Mouse (Mus musculus) CH12.LX (cell line): ENCODE measurements at regions not wholly inside any gene's neighbourhood (a gene's known extent, or its start where the extent isn't known, plus 50 kb on each side); places are given as distances from the start of the nearest gene placed in this dataset.

ENCODE experiments used
- DNase-seq: peaks from one replicate; pipeline ENCODE4 v3.0.0-alpha.2; 2013; ENCODE audit errors: extremely low read depth
- H3K27ac ChIP-seq: 2 replicates; pipeline ENCODE4 v1.5.1; 2012; ENCODE audit warnings: low read depth, mild to moderate bottlenecking, control low read depth, moderate library complexity; ENCODE audit not compliant: insufficient read depth
- H3K27me3 ChIP-seq: replicated peaks from 2 replicates; pipeline ENCODE3; 2012; ENCODE audit warnings: inconsistent platforms
- H3K36me3 ChIP-seq, 2 experiments: replicated peaks in 1 of 2; 2 replicates each; pipeline versions ENCODE3 to v1.6.1; 2012; ENCODE audit warnings: inconsistent platforms in 1 of 2, low read length in 1 of 2, mild to moderate bottlenecking in 1 of 2, mixed read lengths in 1 of 2, moderate library complexity in 1 of 2; ENCODE audit not compliant: control insufficient read depth in 1 of 2, insufficient read depth in 1 of 2
- H3K4me1 ChIP-seq, 2 experiments: 2 replicates each; pipeline ENCODE4 v1.6.1; 2012; ENCODE audit warnings: inconsistent platforms in 1 of 2, moderate library complexity in 1 of 2; ENCODE audit not compliant: insufficient read depth in 2 of 2, control insufficient read depth in 1 of 2
- H3K4me2 ChIP-seq: 2 replicates; pipeline ENCODE4 v1.6.1; 2012; ENCODE audit warnings: low read depth, mild to moderate bottlenecking, control low read depth; ENCODE audit not compliant: poor library complexity, insufficient read depth, severe bottlenecking
- H3K4me3 ChIP-seq, 3 experiments: fragments of 150-350 bp in 1 of 3; sonication (generic) in 1 of 3; replicated peaks in 1 of 3; 2 replicates each; pipeline versions ENCODE3 to v1.5.1; 2011 to 2012; ENCODE audit warnings: low read depth in 2 of 3, low read length in 2 of 3, mild to moderate bottlenecking in 2 of 3, moderate library complexity in 2 of 3, control low read depth in 1 of 3, improper control_type of control experiment in 1 of 3, inconsistent platforms in 1 of 3, mixed read lengths in 1 of 3; ENCODE audit not compliant: poor library complexity in 1 of 3
- H3K79me2 ChIP-seq: replicated peaks from 2 replicates; pipeline ENCODE4 v1.6.1; 2012; ENCODE audit warnings: mild to moderate bottlenecking, moderate library complexity; ENCODE audit not compliant: control insufficient read depth, poor library complexity, insufficient read depth, severe bottlenecking; ENCODE audit errors: extremely low read depth
- H3K9ac ChIP-seq: 2 replicates; pipeline ENCODE4 v1.6.1; 2012; ENCODE audit warnings: low read depth, mild to moderate bottlenecking, control low read depth, moderate library complexity; ENCODE audit not compliant: insufficient read depth
- H3K9me3 ChIP-seq: replicated peaks from 2 replicates; pipeline ENCODE3; 2012; ENCODE audit warnings: low read length, inconsistent platforms, mixed read lengths
- BHLHE40 ChIP-seq: IDR thresholded peaks from 2 replicates; pipeline ENCODE4 v1.6.1; 2011; ENCODE audit warnings: mild to moderate bottlenecking, low read depth, low read length, improper control_type of control experiment
- E2F4 ChIP-seq: IDR thresholded peaks from 2 replicates; pipeline ENCODE4 v1.6.1; 2011; ENCODE audit warnings: low read depth, low read length, improper control_type of control experiment; ENCODE audit not compliant: insufficient replicate concordance
- ELF1 ChIP-seq: IDR thresholded peaks from 2 replicates; pipeline ENCODE4 v1.6.1; 2014; ENCODE audit warnings: low read depth, mild to moderate bottlenecking, inconsistent platforms, low read length, improper control_type of control experiment
- EP300 ChIP-seq: IDR thresholded peaks from 2 replicates; pipeline ENCODE4 v1.6.1; 2011; ENCODE audit warnings: low read length, improper control_type of control experiment
- GABPA ChIP-seq: IDR thresholded peaks from 2 replicates; pipeline ENCODE4 v1.6.1; 2012; ENCODE audit warnings: low read depth, low read length, improper control_type of control experiment, inconsistent platforms; ENCODE audit not compliant: insufficient replicate concordance
- HCFC1 ChIP-seq: IDR thresholded peaks from 2 replicates; pipeline ENCODE4 v1.6.1; 2012; ENCODE audit warnings: low read depth, mild to moderate bottlenecking, inconsistent platforms, low read length, improper control_type of control experiment
- KAT2A ChIP-seq: IDR thresholded peaks from 2 replicates; pipeline ENCODE4 v1.6.1; 2012; ENCODE audit warnings: low read length, improper control_type of control experiment, inconsistent platforms; ENCODE audit not compliant: insufficient replicate concordance
- MAFK ChIP-seq: IDR thresholded peaks from 2 replicates; pipeline ENCODE4 v1.6.1; 2011; ENCODE audit warnings: low read length, improper control_type of control experiment; ENCODE audit not compliant: insufficient replicate concordance
- MEF2A ChIP-seq: IDR thresholded peaks from 2 replicates; pipeline ENCODE4 v1.6.1; 2014; ENCODE audit warnings: low read depth, mild to moderate bottlenecking, inconsistent platforms, low read length, improper control_type of control experiment, borderline replicate concordance
- MYC ChIP-seq: IDR thresholded peaks from 2 replicates; pipeline ENCODE4 v1.6.1; 2011; ENCODE audit warnings: low read depth, mild to moderate bottlenecking, improper control_type of control experiment, low read length
- NELFE ChIP-seq: IDR thresholded peaks from 2 replicates; pipeline ENCODE4 v1.6.1; 2011; ENCODE audit warnings: low read depth, low read length, improper control_type of control experiment
- POLR2A ChIP-seq: IDR thresholded peaks from 2 replicates; pipeline ENCODE4 v1.6.1; 2011; ENCODE audit warnings: low read depth, mild to moderate bottlenecking, improper control_type of control experiment, low read length
- POLR2AphosphoS2 ChIP-seq: IDR thresholded peaks from 2 replicates; pipeline ENCODE4 v1.6.1; 2011; ENCODE audit warnings: low read depth, low read length, improper control_type of control experiment
- RAD21 ChIP-seq: IDR thresholded peaks from 2 replicates; pipeline ENCODE4 v1.6.1; 2011; ENCODE audit warnings: low read depth, mild to moderate bottlenecking, low read length, improper control_type of control experiment, moderate library complexity
- SMC3 ChIP-seq: IDR thresholded peaks from 2 replicates; pipeline ENCODE4 v1.6.1; 2011; ENCODE audit warnings: low read depth, low read length, improper control_type of control experiment
- TBP ChIP-seq: conservative IDR thresholded peaks from 2 replicates; pipeline ENCODE4 v1.6.1; 2011; ENCODE audit warnings: low read depth, low read length, improper control_type of control experiment
- TCF12 ChIP-seq: IDR thresholded peaks from 2 replicates; pipeline ENCODE4 v1.6.1; 2014; ENCODE audit warnings: low read depth, mild to moderate bottlenecking, inconsistent platforms, low read length, improper control_type of control experiment
- USF1 ChIP-seq: IDR thresholded peaks from 2 replicates; pipeline ENCODE4 v1.6.1; 2014; ENCODE audit warnings: low read depth, mild to moderate bottlenecking, inconsistent platforms, low read length, improper control_type of control experiment
- ZC3H11A ChIP-seq: IDR thresholded peaks from 2 replicates; pipeline ENCODE4 v1.6.1; 2012; ENCODE audit warnings: low read depth, mild to moderate bottlenecking, inconsistent platforms, low read length, improper control_type of control experiment
- ZKSCAN1 ChIP-seq: IDR thresholded peaks from 2 replicates; pipeline ENCODE4 v1.6.1; 2012; ENCODE audit warnings: low read depth, inconsistent platforms, low read length, improper control_type of control experiment, borderline replicate concordance
- ZMIZ1 ChIP-seq: IDR thresholded peaks from 2 replicates; pipeline ENCODE4 v1.6.1; 2012; ENCODE audit warnings: low read depth, mild to moderate bottlenecking, inconsistent platforms, low read length, improper control_type of control experiment
- dilution Hi-C: fragments of 300-500 bp; cut with MboI; formaldehyde crosslinking; loops from 2 replicates; pipeline ENCODE4 v1.14.3; 2020; ENCODE audit warnings: low sequenced_read_pairs; ENCODE audit not compliant: extremely low pct_unique_long_range_greater_than_20kb, extremely low pct_ligation_motif_present
- in situ Hi-C: fragments of 300-500 bp; cut with MboI; formaldehyde crosslinking; loops from 3 replicates; pipeline ENCODE4 v1.14.3; 2019; ENCODE audit warnings: low sequenced_read_pairs, low pct_ligation_motif_present, low pct_unique_long_range_greater_than_20kb, mixed read lengths

- Histone ChIP-seq H3K27ac (no peak overlapping the region), H3K27me3 (no peaks in the 10 kb centered on the region), H3K4me1 (no peaks in the 10 kb centered on the region), H3K79me2 (no peaks in the 10 kb centered on the region), H3K36me3 (no peaks in the 10 kb centered on the region), H3K4me3 (no peak overlapping the region), H3K9ac (no peak overlapping the region), H3K4me2 (no peak overlapping the region), H3K9me3 (no peaks in the 10 kb centered on the region)
- in situ Hi-C loops: no loop called here
- dilution Hi-C loops: no loop called here
- DNase-seq: no peak
- TF ChIP-seq HCFC1 (no peak), ZKSCAN1 (no peak), E2F4 (no peak), NELFE (no peak), ZMIZ1 (no peak), ZC3H11A (no peak), EP300 (no peak), TCF12 (no peak), MAFK (no peak), MEF2A (no peak), KAT2A (no peak), USF1 (no peak), GABPA (no peak), POLR2AphosphoS2 (no peak), MYC (no peak), SMC3 (no peak), BHLHE40 (no peak), TBP (no peak), ELF1 (no peak), POLR2A (no peak)
Observed at GRCm38 (mm10) chr9:115840791-115841190, 68.5 kb upstream of the Gadl1 start.

- TF ChIP-seq ZMIZ1 (no peak), RAD21 (no peak), ZKSCAN1 (no peak)
- DNase-seq: no peak
- Histone ChIP-seq H3K27me3 (no peaks in the 10 kb centered on the region), H3K79me2 (no peaks in the 10 kb centered on the region), H3K4me3 (no peak overlapping the region), H3K27ac (no peak overlapping the region), H3K9ac (no peak overlapping the region), H3K36me3 (no peaks in the 10 kb centered on the region), H3K4me1 (no peaks in the 10 kb centered on the region), H3K9me3 (no peaks in the 10 kb centered on the region), H3K4me2 (no peak overlapping the region)
- dilution Hi-C loops (no loop called here), in situ Hi-C loops (no loop called here)
Observed at GRCm38 (mm10) chr9:115841684-115842083, 67.6 kb upstream of the Gadl1 start.
